Mouse (Mus musculus): Measurements from ENCODE around the gene Cers6.

GRCm38 (mm10) chr2:68953688-68954087 lies 92.4 kb downstream of the Cers6 start:
- TF ChIP-seq POLR2A (IDR thresholded peaks at IDR 0.05; ENCODE audit: control insufficient read depth, low read depth, low read length), result no peak
- no peak for TF ChIP-seq CTCF (IDR thresholded peaks at IDR 0.05; ENCODE audit: control insufficient read depth, insufficient read depth, insufficient replicate concordance, low read depth, low read length)
